Mouse (Mus musculus) limb, embryonic 10.5 days (tissue): Measurements from ENCODE around the gene Fam107b. TPM values are rescaled to one million over a fixed set of nuclear protein-coding genes. Genes with fewer than 3 reads are reported as not detected.

Experiments used
- DNase-seq: peaks from one replicate; pipeline ENCODE4 v3.0.0-alpha.2; 2017; ENCODE audit warnings: low spot score
- H3K27ac ChIP-seq: fragments of 300-500 bp; sonication (generic); 2 replicates; pipeline ENCODE4 v1.5.1; 2016; ENCODE audit warnings: mild to moderate bottlenecking
- H3K27me3 ChIP-seq: fragments of 300-500 bp; sonication (generic); 2 replicates; pipeline ENCODE4 v1.6.1; 2016; ENCODE audit warnings: low read depth, mild to moderate bottlenecking; ENCODE audit not compliant: poor library complexity, severe bottlenecking
- H3K36me3 ChIP-seq: fragments of 300-500 bp; sonication (generic); 2 replicates; pipeline ENCODE4 v1.6.1; 2016; ENCODE audit warnings: mild to moderate bottlenecking, moderate library complexity
- H3K4me1 ChIP-seq: fragments of 300-500 bp; sonication (generic); 2 replicates; pipeline ENCODE4 v1.6.1; 2016
- H3K4me3 ChIP-seq: fragments of 300-500 bp; sonication (generic); 2 replicates; pipeline ENCODE4 v1.5.1; 2016; ENCODE audit warnings: mild to moderate bottlenecking, moderate library complexity
- H3K9me3 ChIP-seq: fragments of 300-500 bp; sonication (generic); replicated peaks from 2 replicates; pipeline ENCODE4 v1.6.1; 2016; ENCODE audit warnings: mild to moderate bottlenecking
- WGBS: fragments of 180-500 bp; shearing (Covaris S2); methylation state at CpG from one replicate; pipeline ENCODE4 v1.1.7; 2016; 5-methylcytosine and 5-hydroxymethylcytosine counted together
- polyA plus RNA-seq: library from polyadenylated mRNA; unstranded; fragments of >200 nt; fragmentation: Nextera tagmentation; extraction: Ambion mirVana; gene quantifications from 2 replicates; pipeline ENCODE4 v1.2.1, GENCODE M21; 2016

The Fam107b gene
- polyA plus RNA-seq, 1 experiment from 2014 or later = 48.8 TPM

DNA sequence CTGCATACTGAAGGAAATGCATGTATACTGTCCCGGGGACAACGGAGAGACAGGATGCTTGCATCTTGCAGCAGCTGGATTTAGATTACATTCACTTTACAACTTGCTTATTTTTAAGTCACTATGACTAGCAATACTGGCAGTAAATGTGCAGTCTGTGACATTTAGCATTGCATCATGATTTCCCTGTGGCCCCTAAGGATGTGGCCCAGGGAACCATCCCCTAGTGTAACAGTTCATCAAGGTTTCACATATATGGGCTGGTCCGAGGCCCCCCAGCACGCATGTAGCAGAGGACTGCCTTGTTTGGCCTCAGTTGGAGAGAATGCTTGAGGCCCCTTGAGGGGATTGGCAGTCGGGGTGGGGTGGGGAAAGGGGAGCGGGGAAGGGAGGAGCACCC, 235.5 kb downstream of the Fam107b start:
- DNase-seq = peak; percentile 15
- Histone ChIP-seq H3K4me3 (no peak overlapping the region), H3K27ac (no peak overlapping the region), H3K27me3 (no peaks in the 10 kb centered on the region), H3K9me3 (no peaks in the 10 kb centered on the region), H3K4me1 (0 out of 2 replicates have a peak, but pooled peaks cover 2% of the 10 kb centered on the region), H3K36me3 (no peaks in the 10 kb centered on the region)
- 63% methylated on average over 6 of the region's 6 CpGs for WGBS

DNA sequence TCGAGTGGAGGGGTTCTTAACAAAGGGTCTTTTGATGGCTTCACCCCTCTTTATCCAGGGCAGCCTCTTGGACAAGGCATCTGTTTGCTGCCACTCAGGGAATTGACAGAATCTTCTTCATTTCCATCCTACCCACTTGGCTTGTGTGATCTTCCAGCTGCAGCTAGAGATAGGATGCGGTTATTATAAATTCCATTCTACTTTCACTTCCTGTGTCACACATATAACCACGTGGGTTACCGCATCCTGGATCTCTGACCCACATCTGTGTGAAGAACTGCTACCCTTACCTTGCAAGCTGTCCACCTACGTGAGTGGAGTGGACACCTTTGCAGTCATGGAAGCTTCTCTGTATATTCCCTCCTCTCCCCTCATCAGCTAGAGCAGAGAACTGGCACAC, 240.0 kb downstream of the Fam107b start:
- Histone ChIP-seq H3K27me3 (no peaks in the 10 kb centered on the region), H3K9me3 (no peaks in the 10 kb centered on the region), H3K4me3 (no peak overlapping the region), H3K4me1 (0 out of 2 replicates have a peak, but pooled peaks cover 2% of the 10 kb centered on the region), H3K36me3 (no peaks in the 10 kb centered on the region), H3K27ac (no peak overlapping the region)
- WGBS = 81% methylated on average over 5 of the region's 5 CpGs
- no peak for DNase-seq

DNA sequence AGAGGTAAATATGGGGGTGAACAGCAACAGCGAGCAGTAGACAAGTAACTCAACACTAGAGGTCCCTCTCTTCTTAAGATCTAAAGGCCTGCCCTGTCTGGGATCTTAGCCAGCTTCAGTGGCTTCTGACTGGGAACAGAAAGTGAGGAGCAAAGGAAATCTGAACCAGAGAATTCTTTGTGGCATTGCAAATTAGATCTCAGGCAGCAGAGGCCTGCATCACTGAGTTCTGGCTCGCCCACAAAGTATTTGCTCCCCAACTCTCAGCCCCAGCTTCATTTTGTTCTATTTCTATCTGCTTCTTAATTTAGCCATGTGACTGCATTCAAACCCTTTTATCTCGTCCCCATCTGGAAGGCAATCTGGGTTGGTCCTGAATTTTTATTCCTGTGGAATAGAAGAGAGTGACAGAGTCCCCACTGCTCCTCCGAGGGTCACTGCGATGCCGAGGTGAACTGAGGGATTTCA, 245.9 kb downstream of the Fam107b start:
- Histone ChIP-seq H3K4me3 (no peak overlapping the region), H3K4me1 (no peaks in the 10 kb centered on the region), H3K27ac (no peak overlapping the region), H3K9me3 (no peaks in the 10 kb centered on the region), H3K36me3 (no peaks in the 10 kb centered on the region), H3K27me3 (no peaks in the 10 kb centered on the region)
- 71% methylated on average over 6 of the region's 6 CpGs for WGBS
- DNase-seq = no peak

DNA sequence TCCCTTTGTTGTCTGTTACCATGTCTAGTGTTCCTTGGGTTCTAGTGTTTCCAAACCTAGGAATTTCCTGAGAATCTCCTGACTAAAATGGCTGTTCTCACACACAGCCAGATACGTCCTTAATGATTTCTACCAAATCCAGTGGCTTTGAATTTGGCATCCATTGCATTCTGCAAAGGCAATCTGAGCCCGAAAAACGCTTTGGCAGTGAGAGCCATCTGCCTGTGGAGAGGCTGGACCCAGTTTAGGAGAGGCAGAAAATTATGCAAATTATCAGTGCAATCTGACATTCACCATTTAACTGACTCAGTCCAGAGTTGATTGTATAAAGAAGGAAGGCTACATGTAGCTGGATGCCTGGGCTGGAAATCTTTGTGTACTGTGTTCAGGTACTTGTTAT, 247.3 kb downstream of the Fam107b start:
- WGBS = 90% methylated on average over 3 of the region's 3 CpGs
- Histone ChIP-seq H3K4me3 (no peak overlapping the region), H3K4me1 (no peaks in the 10 kb centered on the region), H3K36me3 (no peaks in the 10 kb centered on the region), H3K27me3 (no peaks in the 10 kb centered on the region), H3K9me3 (no peaks in the 10 kb centered on the region), H3K27ac (no peak overlapping the region)
- no peak for DNase-seq

DNA sequence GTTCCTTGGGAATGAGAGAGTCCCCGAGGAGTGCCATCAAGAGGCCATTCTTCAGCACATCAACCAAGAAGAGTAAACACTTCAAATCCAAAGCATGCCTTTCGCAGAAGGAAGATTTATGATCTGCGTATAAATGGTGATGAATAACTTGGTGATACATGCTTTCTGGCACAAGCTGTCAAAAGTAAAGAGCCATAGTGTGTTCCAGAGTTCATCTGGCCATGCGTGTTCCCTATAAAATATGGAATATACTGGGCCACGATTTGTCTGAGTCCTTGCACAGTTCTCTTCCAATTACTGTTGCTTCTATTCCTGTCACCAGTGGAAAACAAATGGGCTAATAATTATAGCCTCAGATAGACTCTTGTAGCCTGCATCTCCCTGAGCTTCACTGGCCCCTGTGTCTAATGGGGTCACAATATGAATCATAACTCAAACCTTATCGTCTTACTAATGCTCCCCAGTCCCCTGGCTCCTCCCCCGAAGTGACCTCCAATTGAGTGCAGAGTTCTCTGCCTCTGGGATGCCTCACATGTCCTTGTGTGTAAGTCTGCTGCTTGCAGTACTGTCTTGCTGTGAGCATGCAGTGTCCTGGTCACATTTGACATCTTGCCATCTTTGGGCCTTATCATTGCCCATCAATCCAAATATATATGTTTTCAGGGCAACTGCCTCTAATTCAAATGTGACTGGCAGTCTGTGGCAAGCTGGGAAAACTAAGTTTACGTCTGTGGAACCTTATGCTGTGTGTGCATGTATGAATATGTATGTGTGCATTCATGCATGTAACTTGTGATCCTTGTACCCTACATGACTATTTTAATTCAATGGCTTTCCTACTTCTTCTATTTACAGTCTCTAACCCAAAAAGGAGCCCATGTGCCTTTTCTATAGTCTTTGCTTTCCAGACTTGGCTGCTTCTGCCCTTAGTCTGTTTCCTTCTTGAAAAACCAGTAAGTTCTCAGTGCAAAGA, 252.5 kb downstream of the Fam107b start:
- no peak for DNase-seq
- Histone ChIP-seq H3K36me3 (no peaks in the 10 kb centered on the region), H3K4me3 (no peak overlapping the region), H3K27me3 (no peaks in the 10 kb centered on the region), H3K4me1 (no peaks in the 10 kb centered on the region), H3K27ac (no peak overlapping the region), H3K9me3 (no peaks in the 10 kb centered on the region)
- 80% methylated on average over 8 of the region's 8 CpGs for WGBS

Other genes with a start within 250 kb of the Fam107b start
- gene Rpp38, start 237.8 kb upstream of the Fam107b start, polyA plus RNA-seq = 19.0 and 21.3 TPM in 2 replicates
- 0.41 TPM in 1 of 2 replicates, not detected in the other for gene Acbd7, start 234.3 kb upstream of the Fam107b start, polyA plus RNA-seq
- gene Olah, start 173.3 kb upstream of the Fam107b start, polyA plus RNA-seq = not detected in 2 replicates
- not detected in 2 replicates for gene Meig1, start 147.8 kb upstream of the Fam107b start, polyA plus RNA-seq
- 4.5 and 5.1 TPM in 2 replicates for gene Dclre1c, start 146.4 kb upstream of the Fam107b start, polyA plus RNA-seq
- 38.3 and 39.1 TPM in 2 replicates for gene Suv39h2, start 95.5 kb upstream of the Fam107b start, polyA plus RNA-seq
- 9.0 and 10.7 TPM in 2 replicates for gene Gm45902, start 57.7 kb upstream of the Fam107b start, polyA plus RNA-seq
- gene Hspa14, start 57.7 kb upstream of the Fam107b start, polyA plus RNA-seq = 137 and 138 TPM in 2 replicates
- 0.06 and 0.24 TPM in 2 replicates for gene Cdnf, start 57.5 kb upstream of the Fam107b start, polyA plus RNA-seq